Mouse (Mus musculus): ENCODE data around the gene Rho. TPM values are rescaled to one million over a fixed set of nuclear protein-coding genes. Genes with fewer than 3 reads are reported as not detected.

The Rho gene
- 0.76 and 1.2 TPM in 2 replicates for polyA plus RNA-seq (2012; rRNA removed)

DNA sequence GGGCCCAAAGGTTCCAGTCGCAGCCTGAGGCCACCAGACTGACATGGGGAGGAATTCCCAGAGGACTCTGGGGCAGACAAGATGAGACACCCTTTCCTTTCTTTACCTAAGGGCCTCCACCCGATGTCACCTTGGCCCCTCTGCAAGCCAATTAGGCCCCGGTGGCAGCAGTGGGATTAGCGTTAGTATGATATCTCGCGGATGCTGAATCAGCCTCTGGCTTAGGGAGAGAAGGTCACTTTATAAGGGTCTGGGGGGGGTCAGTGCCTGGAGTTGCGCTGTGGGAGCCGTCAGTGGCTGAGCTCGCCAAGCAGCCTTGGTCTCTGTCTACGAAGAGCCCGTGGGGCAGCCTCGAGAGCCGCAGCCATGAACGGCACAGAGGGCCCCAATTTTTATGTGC is at the start of gene Rho:
Gene Rho (plus strand): TSS at position 110 of the 400 bp plus-strand sequence.
- no peak for DNase-seq (ENCODE audit: low read depth)

DNA sequence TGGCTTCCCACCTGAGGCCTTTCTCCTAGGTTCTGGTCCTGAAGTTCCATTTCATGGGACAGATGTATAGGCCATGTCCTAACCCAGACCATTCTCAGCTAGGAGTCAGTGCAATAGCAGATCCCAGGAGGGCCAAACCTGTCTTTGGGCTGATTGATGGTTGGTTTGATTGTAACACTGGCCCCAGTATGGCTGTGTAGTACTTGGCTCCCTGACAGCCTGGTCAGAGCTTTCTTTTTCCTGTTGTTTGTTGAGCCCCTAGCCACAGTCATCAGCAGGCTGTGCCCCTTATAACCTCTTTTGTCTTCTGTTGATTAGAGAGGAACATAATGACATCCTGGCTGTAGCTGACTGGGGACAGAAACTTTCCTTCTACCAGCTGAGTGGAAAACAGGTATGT is 47.5 kb upstream of the Rho start:
- DNase-seq (ENCODE audit: low read depth), result no peak

DNA sequence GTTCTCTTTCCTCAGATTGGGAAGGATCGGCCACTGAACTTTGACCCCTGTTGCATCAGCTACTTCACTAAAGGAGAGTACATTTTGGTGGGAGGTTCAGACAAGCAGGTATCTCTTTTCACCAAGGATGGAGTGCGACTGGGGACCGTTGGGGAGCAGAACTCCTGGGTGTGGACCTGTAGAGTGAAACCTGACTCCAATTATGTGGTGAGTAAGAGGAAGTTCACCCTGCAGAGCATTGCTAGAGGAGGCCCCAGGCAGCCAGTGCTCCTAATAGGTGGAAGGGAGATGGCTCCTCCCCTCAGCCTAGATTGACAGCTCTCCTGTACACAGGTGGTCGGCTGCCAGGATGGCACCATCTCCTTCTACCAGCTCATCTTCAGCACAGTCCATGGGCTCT is 44.7 kb upstream of the Rho start:
- DNase-seq (ENCODE audit: low read depth), result no peak

DNA sequence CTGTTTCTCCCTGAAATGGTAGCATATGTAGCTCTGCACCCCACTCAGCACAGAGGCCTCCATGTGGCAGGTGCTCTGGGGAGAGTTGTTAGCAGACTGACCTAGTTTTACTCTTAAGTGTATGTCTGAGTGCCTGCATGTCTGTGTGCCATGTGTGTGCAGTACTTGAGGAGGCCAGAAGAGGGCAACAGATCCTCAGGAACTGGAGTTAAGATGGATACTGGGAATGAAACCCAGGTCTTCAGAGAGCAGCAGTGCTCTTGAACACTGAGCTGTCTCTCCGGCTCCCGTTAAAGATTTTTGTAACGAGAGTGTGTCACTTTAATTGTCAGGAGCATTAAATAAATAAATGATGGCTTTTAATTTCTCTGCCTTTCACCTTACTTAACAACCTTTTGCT is 43.3 kb upstream of the Rho start:
- no peak for DNase-seq (ENCODE audit: low read depth)

DNA sequence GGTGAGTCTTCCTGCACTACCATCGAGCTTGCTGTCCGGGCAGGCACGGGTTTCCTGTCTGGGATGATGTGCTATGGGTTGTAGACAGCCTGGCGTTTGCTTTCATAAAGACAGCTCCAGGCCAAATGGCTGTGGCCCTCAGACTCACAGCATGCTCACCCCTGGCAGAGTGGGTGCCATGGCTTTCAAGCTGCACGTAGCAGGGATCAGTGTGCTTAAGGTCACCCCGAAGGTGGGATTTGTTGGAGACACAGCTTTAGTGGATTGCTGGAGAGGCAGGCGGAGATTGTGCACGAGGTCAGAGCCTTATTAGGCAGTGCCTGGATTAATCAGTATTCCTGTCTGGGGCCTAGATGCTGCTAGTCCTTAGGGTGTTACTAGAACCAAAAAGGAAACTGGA is 40.9 kb upstream of the Rho start:
- DNase-seq (ENCODE audit: low read depth), result no peak

DNA sequence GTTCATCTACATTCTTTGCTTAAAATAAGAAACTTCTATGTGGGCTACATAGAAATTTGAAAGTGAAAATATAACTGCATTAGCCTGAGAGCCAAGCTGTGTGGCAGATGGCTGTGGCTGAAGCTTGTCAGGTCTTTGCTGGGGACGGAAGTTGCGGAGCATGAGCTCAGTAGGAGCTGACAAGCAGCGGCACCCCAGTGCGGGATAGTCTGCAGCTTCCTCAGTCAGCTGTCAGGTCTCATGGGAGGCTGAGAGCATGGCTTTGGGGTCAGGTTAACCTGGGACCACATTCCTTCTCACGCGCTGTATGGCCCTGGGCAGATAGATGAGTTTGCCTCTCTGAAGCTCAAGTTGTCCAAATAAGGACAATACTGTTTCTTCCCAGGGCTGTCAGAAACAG is 40.5 kb upstream of the Rho start:
- no peak for DNase-seq (ENCODE audit: low read depth)

DNA sequence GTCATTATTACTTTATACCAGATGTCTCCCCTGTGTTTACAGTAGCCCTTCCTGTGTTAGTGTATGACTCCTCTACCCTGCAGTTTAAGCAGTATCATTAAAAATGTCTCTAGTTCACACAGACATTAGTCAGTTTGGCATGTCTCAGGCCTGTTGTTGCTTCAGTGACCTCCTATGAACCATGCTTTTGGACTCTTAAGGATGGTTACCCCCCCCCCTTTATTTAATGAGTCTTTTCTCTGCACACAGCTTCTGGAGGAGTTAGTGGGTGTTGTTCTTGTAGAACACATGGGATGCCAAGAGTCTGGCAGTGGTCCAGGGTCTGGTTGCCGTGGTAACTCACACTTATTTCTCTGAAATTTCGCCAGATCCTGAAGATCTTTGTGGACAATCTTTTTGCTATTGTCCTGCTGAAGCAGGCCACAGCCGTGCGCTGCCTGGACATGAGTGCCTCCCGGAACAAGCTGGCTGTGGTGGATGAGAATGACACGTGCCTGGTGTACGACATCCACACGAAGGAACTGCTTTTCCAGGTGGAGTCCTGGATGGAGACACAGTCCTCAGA is 40.0 kb upstream of the Rho start:
- no peak for DNase-seq (ENCODE audit: low read depth)

DNA sequence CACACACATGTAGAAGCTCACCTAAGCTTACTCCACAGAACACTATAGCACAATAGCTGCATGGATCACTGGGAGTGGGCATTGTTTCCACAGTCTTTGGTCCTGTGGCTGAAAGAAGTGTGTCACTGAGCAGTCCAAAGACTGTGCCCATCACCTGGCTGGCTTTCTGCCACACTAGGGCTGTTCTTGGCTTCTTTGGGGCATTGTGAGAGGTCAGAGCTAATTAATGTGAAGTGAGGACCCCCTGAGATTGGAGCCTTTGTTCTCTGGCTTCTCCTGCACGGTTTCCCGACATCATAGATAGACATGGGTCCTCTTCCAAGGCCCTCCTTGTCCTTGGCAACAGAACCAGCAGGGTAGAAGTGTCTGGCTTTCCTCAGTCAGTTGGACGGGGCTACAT is 39.2 kb upstream of the Rho start:
- no peak for DNase-seq (ENCODE audit: low read depth)

DNA sequence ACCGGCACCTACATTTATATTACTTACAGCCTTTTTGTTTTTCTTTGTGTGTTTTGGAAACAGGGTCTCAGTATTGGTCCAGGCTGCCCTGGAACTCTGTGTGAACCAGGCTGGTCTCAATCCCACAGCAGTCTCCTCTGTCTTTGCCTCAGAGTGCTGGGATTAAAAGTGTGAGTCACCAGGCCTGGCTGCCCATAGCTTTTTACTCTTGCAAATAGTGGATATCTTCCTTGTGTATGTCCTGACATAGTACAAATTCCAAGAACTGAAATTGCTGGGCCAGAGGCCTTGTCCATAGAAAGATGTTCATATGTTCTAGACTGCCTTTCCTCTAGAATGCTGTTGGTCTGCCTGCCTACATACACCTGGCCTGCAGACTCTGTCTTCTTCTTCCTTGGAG is 35.2 kb upstream of the Rho start:
- no peak for DNase-seq (ENCODE audit: low read depth)

DNA sequence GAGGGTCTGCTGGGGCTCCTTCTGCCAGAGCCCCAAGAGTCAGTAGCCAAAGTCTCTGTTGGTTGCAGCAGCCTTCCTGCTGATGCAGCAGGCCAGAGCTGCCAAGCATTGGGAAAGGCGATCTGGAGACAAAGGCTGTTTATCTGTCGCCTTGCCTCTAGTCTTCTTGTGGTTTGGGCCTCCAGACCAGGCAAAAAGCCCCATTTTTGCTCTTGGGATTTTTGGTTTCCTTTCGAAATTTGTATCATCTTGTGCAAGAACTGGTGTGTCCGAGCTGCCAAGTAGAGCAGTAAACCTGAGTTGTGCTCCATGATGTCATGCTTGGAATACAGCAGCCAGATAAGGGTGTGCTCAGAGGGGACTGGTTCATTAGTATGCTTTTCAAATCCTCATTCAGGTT is 34.4 kb upstream of the Rho start:
- DNase-seq (ENCODE audit: low read depth), result no peak

DNA sequence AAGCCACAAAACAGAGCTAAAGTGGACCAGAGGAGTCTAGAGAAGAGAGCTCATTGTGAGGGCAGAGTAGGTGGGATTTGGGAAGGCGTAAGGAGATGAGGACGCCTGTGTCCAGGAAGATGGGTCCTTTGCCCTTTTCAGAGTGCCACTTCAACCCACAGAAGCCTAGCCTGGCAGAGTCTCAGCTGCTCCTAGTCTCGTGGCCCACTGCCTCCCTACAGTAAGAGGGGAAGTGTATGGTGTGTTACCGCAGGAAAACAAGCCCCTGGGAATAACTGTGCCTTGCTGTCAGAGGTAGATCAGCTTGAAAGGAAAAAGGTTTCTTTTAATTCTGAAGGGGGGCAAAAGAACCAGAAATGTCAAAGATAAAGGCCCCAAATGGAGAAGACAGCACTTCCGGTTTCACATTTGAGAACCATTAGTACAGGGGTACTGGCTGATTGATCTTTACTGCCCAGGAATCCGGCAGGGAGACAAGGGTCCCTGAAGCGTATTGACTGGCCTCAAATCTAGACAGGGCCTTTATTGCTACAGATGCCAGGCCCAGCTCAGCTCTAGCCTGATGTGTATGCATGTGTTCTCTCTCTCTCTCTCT is 33.5 kb upstream of the Rho start:
- no peak for DNase-seq (ENCODE audit: low read depth)

DNA sequence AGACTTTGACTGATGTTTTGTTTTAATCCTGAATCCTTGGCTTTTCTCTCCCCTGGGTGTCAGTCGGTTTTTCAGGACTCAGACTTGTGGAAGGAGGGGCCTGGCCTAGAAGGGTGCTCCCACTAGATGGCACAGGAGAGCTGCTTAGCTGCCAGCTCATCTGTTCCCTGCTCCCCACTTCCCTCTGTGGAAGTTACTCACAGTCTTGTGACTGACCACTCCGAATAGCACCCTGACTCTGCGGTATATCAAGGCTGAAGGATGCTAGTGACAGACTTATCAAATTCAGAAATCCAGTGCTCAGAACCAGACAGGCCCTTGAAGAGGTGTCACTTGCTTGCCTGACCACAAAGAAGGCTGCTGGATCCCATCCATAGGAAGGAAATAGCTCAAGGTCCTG is 30.5 kb upstream of the Rho start:
- no peak for DNase-seq (ENCODE audit: low read depth)

DNA sequence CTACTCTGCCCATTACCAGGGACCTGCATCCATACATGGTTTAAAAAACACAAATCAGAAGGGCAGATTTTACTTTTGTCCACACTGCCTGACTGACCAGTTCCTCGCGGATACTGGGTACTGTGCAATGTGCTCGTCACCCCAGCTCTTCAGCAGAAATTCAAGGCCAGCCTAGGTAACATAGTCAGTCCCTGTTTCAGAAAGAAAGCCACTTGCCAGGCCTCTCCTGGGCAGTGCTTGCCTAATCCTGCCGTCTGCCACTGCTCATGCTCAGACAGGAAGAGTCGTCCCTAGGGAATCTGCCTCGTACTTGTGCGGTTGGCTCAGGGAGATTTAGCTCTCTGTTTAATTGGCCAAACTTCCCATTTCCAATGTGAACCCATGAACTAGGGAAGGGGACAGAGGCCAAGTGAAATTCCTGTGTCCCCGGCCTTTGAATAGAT is 30.0 kb upstream of the Rho start:
- DNase-seq (ENCODE audit: low read depth), result no peak

DNA sequence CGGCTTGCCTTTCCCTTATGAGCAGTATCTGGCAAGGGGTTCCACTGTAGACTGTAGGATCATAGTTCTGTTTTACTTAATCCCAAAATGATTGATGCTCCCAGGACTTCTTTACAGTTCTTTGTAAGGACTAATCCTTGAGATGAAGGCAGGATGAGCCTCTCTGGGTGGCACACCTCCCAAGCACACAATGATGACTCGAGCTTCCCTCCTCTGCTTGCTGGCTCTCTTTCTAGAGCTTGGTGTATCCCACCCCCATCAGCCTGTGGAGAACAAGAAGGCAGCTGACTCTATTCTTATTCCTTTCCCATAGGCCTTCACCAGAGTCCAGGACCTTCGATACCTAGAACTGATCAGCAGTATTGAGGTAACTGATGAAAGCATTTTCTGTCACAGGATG is 29.0 kb upstream of the Rho start:
- no peak for DNase-seq (ENCODE audit: low read depth)

DNA sequence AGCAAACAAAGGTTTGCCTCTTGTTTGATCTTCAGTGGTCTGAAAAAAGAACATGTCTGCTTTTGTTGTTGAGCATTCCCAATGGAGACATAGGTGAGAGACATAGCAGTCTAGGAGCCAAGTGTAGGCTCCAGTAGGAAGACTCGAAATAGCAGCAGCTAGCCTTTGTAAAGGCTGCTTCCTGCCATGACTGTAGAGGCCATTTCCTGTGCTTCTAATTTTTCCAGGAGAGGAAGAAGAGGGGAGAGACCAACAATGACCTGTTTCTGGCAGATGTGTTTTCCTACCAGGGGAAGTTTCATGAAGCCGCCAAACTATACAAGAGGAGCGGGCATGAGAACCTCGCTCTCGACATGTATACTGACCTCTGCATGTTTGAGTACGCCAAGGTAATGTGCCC is 26.0 kb upstream of the Rho start:
- DNase-seq (ENCODE audit: low read depth), result no peak

DNA sequence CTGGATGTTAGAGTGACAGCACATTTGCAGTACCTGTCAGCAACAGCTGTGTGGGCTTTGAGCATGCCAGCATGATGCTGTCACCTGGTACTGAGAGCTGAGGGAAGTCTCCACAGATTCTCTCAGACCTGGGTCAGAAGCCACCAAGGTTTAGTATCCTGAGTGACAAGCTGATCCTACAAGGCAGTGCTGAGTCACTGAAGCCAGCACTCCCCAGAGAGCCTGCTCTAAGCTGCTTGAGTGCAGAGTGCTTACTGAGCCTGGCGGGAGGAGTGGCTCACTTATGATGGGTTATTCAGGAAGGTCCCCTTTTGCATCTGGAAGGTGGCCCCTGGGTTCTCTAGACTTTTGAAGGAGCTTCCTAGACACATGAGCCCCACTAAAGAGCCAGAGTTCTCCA is 25.1 kb upstream of the Rho start:
- DNase-seq (ENCODE audit: low read depth), result no peak

DNA sequence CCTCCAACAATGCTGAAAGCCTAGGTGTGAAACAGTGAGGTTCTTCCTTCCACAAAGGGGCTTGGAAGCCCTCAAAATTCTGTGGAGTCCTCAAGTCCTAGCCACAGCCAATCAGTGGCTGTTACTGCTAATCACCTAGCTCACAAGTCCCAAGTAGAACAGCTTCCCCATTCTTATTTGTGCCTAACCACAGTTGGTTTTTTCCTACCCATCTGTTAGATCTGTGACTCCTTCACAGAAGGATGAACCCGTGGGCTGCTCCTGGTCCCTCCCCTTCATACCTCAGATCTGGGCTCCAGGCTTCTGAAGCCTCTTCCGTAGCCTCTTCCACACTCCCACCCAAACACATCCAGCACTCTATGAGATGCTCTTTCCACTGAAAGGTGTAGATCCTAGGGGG is 24.7 kb upstream of the Rho start:
- DNase-seq (ENCODE audit: low read depth), result no peak

DNA sequence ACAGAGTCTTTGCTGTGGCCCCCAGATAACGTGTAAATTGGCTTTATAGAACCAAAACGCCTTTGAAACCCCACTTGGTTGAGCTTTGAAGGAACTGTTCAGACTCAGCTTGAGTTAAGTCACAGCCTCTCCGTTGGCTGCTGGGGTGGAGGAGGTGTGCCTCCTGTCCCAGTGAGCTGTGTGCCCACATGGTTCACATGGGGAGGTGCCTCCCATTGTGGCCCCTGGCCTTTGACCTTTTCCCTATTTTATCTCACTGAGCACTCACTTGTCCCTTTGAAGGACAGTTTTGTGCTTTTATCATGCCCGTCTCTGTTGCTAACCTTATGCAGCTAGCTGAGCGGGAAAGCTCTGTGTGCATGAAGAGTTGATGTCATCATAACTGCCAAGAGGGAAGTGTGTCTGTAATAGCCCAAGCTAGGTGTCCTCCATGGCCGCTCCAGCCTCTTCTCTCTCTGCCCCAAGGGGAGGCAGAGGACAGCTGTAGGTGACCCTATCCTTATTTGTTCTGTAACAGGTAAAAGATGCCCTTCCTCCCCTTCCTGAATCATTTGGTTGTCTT is 23.0 kb upstream of the Rho start:
- DNase-seq (ENCODE audit: low read depth), result no peak

DNA sequence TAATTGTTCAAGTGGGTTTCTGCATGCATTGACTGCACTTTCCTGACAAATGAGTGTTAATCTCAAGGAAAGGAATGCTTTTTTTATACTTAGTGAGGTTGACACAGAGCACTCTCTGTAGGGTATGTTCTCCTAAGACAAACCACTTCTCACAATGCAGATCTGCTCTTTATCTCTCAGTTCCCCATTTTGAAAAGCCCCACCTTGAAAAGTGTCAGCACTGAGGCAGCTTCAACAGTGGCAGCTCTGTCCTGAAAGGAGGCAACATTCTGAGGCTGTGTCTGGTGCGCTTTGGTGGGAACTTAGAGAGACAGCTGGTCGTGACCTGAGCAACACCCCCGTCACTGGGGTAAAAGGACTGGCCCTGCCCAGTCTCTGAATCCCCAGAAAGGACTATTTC is 22.5 kb upstream of the Rho start:
- no peak for DNase-seq (ENCODE audit: low read depth)

DNA sequence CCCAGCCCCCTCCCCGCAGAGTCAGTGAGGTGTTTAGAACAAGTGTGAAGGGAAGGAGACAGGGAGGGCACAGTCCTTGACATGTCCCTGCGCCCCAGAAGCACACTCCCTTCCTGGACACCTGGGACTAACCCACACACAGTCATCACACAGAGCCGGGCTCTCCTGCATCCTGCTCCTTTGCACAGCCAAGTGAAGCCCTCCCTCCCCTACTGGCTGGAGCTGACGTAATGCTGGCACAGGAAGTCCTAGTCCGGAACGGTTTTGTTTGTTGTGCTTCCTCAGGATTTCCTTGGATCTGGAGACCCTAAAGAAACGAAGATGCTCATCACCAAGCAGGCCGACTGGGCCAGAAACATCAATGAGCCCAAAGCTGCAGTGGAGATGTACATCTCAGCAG is 21.6 kb upstream of the Rho start:
- no peak for DNase-seq (ENCODE audit: low read depth)

DNA sequence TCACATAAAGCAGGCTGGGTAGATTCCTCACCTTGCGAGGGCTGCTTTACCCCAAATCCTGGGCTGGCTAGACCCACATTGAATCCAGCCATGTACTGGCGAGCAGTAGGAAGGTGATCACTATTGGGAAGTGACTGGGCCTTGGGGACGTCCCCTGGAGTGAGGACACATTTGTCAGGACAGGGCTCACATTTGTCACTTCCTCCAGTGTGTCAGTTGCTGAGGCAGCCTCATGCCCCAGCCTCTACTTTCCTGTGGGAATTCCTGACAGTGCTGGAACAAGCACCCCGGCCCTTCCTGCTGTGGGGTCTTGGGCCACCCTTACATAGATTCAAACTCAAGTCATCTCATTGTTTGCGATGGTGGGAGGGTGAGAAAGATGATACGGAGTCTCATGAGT is 19.8 kb upstream of the Rho start:
- DNase-seq (ENCODE audit: low read depth), result no peak

DNA sequence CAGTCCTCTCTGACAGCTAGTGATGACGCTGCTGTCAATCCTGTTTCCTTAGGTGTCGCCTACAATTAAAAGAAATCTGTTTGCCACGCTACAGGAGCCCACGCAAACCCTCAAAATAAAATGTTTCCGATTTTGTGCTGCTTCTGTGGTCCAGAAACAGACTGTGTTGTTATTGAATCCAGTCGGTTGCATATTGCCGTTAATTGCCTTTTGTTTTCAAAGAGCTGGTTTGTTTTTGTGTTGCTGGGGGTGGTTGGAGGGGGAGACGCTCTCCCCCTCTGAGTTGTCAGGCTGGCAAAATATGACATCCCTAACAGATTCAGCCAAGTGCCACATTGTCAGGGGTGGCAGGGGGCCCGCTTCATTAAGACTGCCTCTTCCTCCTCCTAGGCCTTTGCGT is 18.1 kb upstream of the Rho start:
- no peak for DNase-seq (ENCODE audit: low read depth)

DNA sequence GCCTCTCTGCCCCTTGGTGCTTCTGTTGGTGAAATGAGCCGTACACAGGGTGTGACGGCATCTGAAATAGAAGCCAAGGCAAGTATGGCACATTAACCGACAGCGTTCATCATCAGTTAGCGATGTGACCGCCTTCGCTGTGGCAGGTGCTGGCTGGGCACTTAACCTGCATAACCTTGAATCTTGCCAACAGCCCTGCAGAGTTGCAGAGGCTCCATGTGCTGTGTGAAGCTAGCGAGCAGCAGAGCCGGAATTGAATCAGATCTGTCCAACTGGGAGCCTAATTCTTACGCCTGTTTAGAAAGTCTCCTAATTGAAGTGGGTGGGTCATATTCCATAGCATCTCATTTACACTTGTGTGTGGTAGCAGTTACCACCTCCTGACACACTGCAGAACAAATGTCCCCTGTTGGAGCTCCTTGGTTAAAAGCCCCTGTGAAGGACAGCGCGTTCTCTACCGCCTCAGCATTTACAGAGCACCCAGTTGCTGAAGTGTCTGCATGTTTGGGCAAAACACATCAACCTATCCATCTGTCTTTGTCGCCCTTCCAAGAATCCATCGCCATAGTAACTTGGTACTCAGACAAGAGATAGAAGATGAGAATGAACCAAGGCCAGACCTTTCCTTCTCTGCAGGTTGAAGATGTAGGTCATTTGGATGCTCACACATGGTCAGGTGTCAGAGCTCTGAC is 16.9 kb upstream of the Rho start:
- DNase-seq (ENCODE audit: low read depth), result no peak

Data from gonadal fat pad, adult 2 months (tissue).